Mouse (Mus musculus): ENCODE results near the gene Creld1.

DNA sequence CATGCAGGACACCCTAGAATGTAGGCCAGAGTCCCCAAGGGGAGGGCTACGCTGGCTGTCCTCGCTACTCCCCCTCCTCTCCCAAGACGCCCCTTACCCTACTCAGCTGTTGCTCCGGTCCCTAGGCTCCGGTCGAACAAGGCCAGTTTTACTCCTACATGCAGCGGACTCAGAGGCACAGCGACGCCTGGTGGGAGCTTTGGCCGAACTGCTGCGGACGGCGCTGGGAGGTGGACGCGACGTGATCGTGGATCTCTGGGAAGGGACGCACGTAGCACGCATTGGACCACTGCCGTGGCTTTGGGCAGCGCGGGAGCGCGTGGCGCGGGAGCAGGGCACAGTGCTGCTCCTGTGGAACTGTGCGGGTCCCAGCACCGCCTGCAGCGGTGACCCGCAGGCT, 13.7 kb upstream of the Creld1 start:
- TF ChIP-seq CTCF (IDR thresholded peaks at IDR 0.05; ENCODE audit: borderline replicate concordance, insufficient read depth, low read length) = peak; percentile 98
- peak; percentile 19; the same call in 1 of the 2 replicates for TF ChIP-seq POLR2A (IDR thresholded peaks at IDR 0.05; ENCODE audit: low read depth, low read length)
